Mouse (Mus musculus) liver, postnatal 0 days (tissue): Measurements from ENCODE around the gene Galnt10. TPM values are rescaled to one million over a fixed set of nuclear protein-coding genes. Genes with fewer than 3 reads are reported as not detected.

Source experiments
- ATAC-seq: fragments of 200-750 bp; cut with Nextera tagmentation; 2 replicates; pipeline ENCODE4 v1.8.0; 2017; ENCODE audit warnings: mild to moderate bottlenecking, moderate library complexity
- DNase-seq: peaks from one replicate; pipeline ENCODE4 v3.0.0-alpha.2; 2016
- H3K27ac ChIP-seq: fragments of 300-500 bp; sonication (generic); 2 replicates; pipeline ENCODE4 v1.5.1; 2014; ENCODE audit warnings: antibody characterized with exemption, moderate library complexity, mild to moderate bottlenecking, low read depth
- H3K27me3 ChIP-seq: fragments of 300-500 bp; sonication (generic); 2 replicates; pipeline ENCODE4 v1.6.1; 2014; ENCODE audit warnings: low read length, control low read depth, mixed read lengths; ENCODE audit not compliant: insufficient read depth
- H3K36me3 ChIP-seq: fragments of 300-500 bp; sonication (generic); replicated peaks from 2 replicates; pipeline ENCODE4 v1.6.1; 2014; ENCODE audit warnings: mild to moderate bottlenecking, control low read depth, low read length, moderate library complexity, mixed read lengths; ENCODE audit not compliant: insufficient read depth
- H3K4me1 ChIP-seq: fragments of 300-500 bp; sonication (generic); 2 replicates; pipeline ENCODE4 v1.6.1; 2014; ENCODE audit warnings: antibody characterized with exemption, mild to moderate bottlenecking, control low read depth; ENCODE audit not compliant: insufficient read depth
- H3K4me2 ChIP-seq: fragments of 300-500 bp; sonication (generic); 2 replicates; pipeline ENCODE4 v1.6.1; 2014; ENCODE audit warnings: low read depth, mild to moderate bottlenecking, low read length, moderate library complexity, mixed read lengths
- H3K4me3 ChIP-seq: fragments of 300-500 bp; sonication (generic); 2 replicates; pipeline ENCODE4 v1.5.1; 2014; ENCODE audit warnings: low read depth, low read length
- H3K9ac ChIP-seq: fragments of 300-500 bp; sonication (generic); replicated peaks from 2 replicates; pipeline ENCODE4 v1.6.1; 2014; ENCODE audit warnings: mild to moderate bottlenecking, moderate library complexity
- H3K9me3 ChIP-seq: fragments of 300-500 bp; sonication (generic); 2 replicates; pipeline ENCODE4 v1.6.1; 2016; ENCODE audit warnings: mild to moderate bottlenecking, control low read depth, low read length, mixed read lengths
- CTCF ChIP-seq: sonication (generic); IDR thresholded peaks from 2 replicates; pipeline ENCODE4 v1.5.1; 2016; ENCODE audit warnings: antibody characterized with exemption, low read depth
- EP300 ChIP-seq: IDR thresholded peaks from 2 replicates; pipeline ENCODE4 v1.6.1; 2016; ENCODE audit warnings: antibody characterized with exemption, low read depth, mild to moderate bottlenecking
- WGBS: fragments of 180-500 bp; shearing (Covaris S2); extraction: QIAGEN DNeasy Blood & Tissue Kit; methylation state at CpG from one replicate; pipeline ENCODE4 v1.1.7; 2014; ENCODE audit not compliant: insufficient replicate concordance; 5-methylcytosine and 5-hydroxymethylcytosine counted together
- polyA plus RNA-seq: library from polyadenylated mRNA; unstranded; fragments of >200 nt; fragmentation: Nextera tagmentation; extraction: Ambion mirVana; gene quantifications from 2 replicates; pipeline ENCODE4 v1.2.1, GENCODE M21; 2015

Gene Galnt10
- polyA plus RNA-seq, 1 experiment from 2014 or later = 8.2 TPM

- 47% methylated on average over 6 of the region's 6 CpGs for WGBS
- no peaks in the 10 kb centered on the region for H3K9me3 ChIP-seq
- no peaks in the 10 kb centered on the region for H3K27me3 ChIP-seq
- no peak overlapping the region for H3K4me2 ChIP-seq
- no peak overlapping the region for H3K9ac ChIP-seq
- no peak overlapping the region for H3K4me3 ChIP-seq
- TF ChIP-seq CTCF = no peak
- ATAC-seq (no peak), DNase-seq (no peak)
- no peaks in the 10 kb centered on the region for H3K36me3 ChIP-seq
- H3K4me1 ChIP-seq = peaks cover 32% of the 10 kb centered on the region
- no peak overlapping the region for H3K27ac ChIP-seq
Observed at GRCm38 (mm10) chr11:57691939-57692338, 46.7 kb downstream of the Galnt10 start.

- no peaks in the 10 kb centered on the region for H3K36me3 ChIP-seq
- ATAC-seq = no peak
- TF ChIP-seq EP300 = no peak
- no peak for TF ChIP-seq CTCF
- no peak for DNase-seq
- no peaks in the 10 kb centered on the region for H3K9me3 ChIP-seq
- no peak overlapping the region for H3K27ac ChIP-seq
- H3K4me2 ChIP-seq = no peak overlapping the region
- H3K4me3 ChIP-seq = no peak overlapping the region
- H3K27me3 ChIP-seq = no peaks in the 10 kb centered on the region
- no peak overlapping the region for H3K9ac ChIP-seq
- WGBS = 94% methylated on average over 7 of the region's 7 CpGs
- peaks cover 24% of the 10 kb centered on the region for H3K4me1 ChIP-seq
Observed at GRCm38 (mm10) chr11:57692726-57693125, 47.5 kb downstream of the Galnt10 start.

- H3K36me3 ChIP-seq = no peaks in the 10 kb centered on the region; the same call in 1 of the 2 replicates
- no peak overlapping the region for H3K9ac ChIP-seq
- H3K27ac ChIP-seq = no peak overlapping the region
- WGBS = 84% methylated on average over 6 of the region's 6 CpGs
- no peak overlapping the region for H3K4me3 ChIP-seq
- no peak overlapping the region for H3K4me2 ChIP-seq
- TF ChIP-seq EP300 (no peak), CTCF (no peak)
- H3K9me3 ChIP-seq = no peaks in the 10 kb centered on the region
- ATAC-seq = no peak
- no peak for DNase-seq
- H3K27me3 ChIP-seq = no peaks in the 10 kb centered on the region
- 0 out of 2 replicates have a peak, but pooled peaks cover 8% of the 10 kb centered on the region for H3K4me1 ChIP-seq
Observed at GRCm38 (mm10) chr11:57694486-57694885, 49.2 kb downstream of the Galnt10 start.

GRCm38 (mm10) chr11:57696207-57696676 lies 51.0 kb downstream of the Galnt10 start:
- ATAC-seq (no peak), DNase-seq (no peak)
- TF ChIP-seq CTCF = no peak
- TF ChIP-seq EP300 = no peak
- Histone ChIP-seq H3K36me3 (no peaks in the 10 kb centered on the region; the same call in 1 of the 2 replicates), H3K9me3 (no peaks in the 10 kb centered on the region), H3K27me3 (no peaks in the 10 kb centered on the region), H3K4me2 (no peak overlapping the region), H3K9ac (no peak overlapping the region), H3K27ac (no peak overlapping the region), H3K4me3 (no peak overlapping the region), H3K4me1 (0 out of 2 replicates have a peak, but pooled peaks cover 6% of the 10 kb centered on the region)
- WGBS = 64% methylated on average over 17 of the region's 17 CpGs

GRCm38 (mm10) chr11:57696807-57697251 lies 51.6 kb downstream of the Galnt10 start:
- ATAC-seq = no peak
- H3K4me1 ChIP-seq = 0 out of 2 replicates have a peak, but pooled peaks cover 4% of the 10 kb centered on the region
- H3K27ac ChIP-seq = no peak overlapping the region
- no peak overlapping the region for H3K4me3 ChIP-seq
- no peak overlapping the region for H3K4me2 ChIP-seq
- no peak overlapping the region for H3K9ac ChIP-seq
- TF ChIP-seq CTCF = no peak
- no peak for TF ChIP-seq EP300
- no peaks in the 10 kb centered on the region for H3K9me3 ChIP-seq
- no peaks in the 10 kb centered on the region for H3K27me3 ChIP-seq
- 86% methylated on average over 5 of the region's 5 CpGs for WGBS
- no peaks in the 10 kb centered on the region; the same call in 1 of the 2 replicates for H3K36me3 ChIP-seq
- no peak for DNase-seq

DNA sequence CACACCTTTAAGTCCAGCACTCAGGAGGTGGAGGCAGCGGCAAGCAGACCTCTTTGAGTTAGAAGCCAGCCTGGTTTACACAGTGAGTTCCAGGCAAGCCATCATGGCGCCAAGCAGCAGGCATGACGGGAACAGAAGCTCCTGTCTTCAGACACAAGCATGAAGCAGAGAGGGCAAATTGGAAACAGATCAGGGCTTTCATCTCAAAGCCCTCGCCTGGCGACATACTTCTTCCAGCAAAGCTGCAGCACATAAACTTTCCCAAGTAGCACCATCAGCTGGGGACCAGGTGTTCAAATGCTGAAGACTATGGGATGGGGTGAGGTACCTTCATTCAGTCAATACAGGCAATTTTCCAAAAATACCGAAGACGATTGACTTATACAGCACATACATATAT lies 54.9 kb downstream of the Galnt10 start:
- 0 out of 2 replicates have a peak, but pooled peaks cover 2% of the 10 kb centered on the region for H3K4me1 ChIP-seq
- no peak for TF ChIP-seq CTCF
- no peak for TF ChIP-seq EP300
- DNase-seq = no peak
- H3K36me3 ChIP-seq = no peaks in the 10 kb centered on the region; the same call in 1 of the 2 replicates
- H3K9ac ChIP-seq = no peak overlapping the region
- no peak overlapping the region for H3K4me2 ChIP-seq
- WGBS = 93% methylated on average over 7 of the region's 7 CpGs
- ATAC-seq = no peak
- no peak overlapping the region for H3K4me3 ChIP-seq
- H3K9me3 ChIP-seq = no peaks in the 10 kb centered on the region
- H3K27ac ChIP-seq = no peak overlapping the region
- no peaks in the 10 kb centered on the region for H3K27me3 ChIP-seq
